Mouse (Mus musculus): ENCODE measurements at regions not wholly inside any gene's neighbourhood (a gene's known extent, or its start where the extent isn't known, plus 50 kb on each side); places are given as distances from the start of the nearest gene placed in this dataset.

DNA sequence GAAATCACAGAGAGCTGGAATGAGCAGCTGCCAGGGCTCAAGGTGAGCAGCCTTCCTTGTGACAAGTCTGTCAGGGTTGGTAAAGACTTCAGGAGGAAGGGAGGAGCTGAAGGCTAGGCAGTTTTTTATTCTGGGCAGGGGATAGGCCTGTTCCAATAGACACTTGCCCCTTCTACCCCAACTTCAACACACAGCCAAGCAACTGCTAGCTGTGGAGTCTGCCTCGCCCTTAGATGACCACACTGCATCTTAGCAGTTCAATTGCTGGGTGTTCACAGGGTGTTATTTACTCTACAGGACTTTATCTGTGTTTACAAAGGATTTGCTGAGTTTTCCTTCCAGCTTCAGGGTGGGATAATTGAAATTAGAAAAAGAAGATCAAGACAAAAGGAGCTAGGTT lies 128.2 kb upstream of the Marcks start:
- Histone ChIP-seq H3K27me3 (replicated peaks; ENCODE audit: control insufficient read depth, insufficient read depth, low read length) (no peaks in the 10 kb centered on the region), H3K4me1 (ENCODE audit: control insufficient read depth, insufficient read depth, low read depth, low read length) (no peaks in the 10 kb centered on the region), H3K4me3 (ENCODE audit: low read length) (no peak overlapping the region), H3K36me3 (ENCODE audit: control insufficient read depth, insufficient read depth, low read length) (no peaks in the 10 kb centered on the region), H3K9me3 (ENCODE audit: control insufficient read depth, low read length) (no peaks in the 10 kb centered on the region), H3K4me2 (ENCODE audit: low read length) (no peak overlapping the region), H3K9ac (ENCODE audit: low read depth, low read length) (no peak overlapping the region), H3K27ac (ENCODE audit: low read depth, low read length) (no peak overlapping the region)
- 58% methylated on average over 1 of the region's 1 CpGs for WGBS
- no peak for ATAC-seq

DNA sequence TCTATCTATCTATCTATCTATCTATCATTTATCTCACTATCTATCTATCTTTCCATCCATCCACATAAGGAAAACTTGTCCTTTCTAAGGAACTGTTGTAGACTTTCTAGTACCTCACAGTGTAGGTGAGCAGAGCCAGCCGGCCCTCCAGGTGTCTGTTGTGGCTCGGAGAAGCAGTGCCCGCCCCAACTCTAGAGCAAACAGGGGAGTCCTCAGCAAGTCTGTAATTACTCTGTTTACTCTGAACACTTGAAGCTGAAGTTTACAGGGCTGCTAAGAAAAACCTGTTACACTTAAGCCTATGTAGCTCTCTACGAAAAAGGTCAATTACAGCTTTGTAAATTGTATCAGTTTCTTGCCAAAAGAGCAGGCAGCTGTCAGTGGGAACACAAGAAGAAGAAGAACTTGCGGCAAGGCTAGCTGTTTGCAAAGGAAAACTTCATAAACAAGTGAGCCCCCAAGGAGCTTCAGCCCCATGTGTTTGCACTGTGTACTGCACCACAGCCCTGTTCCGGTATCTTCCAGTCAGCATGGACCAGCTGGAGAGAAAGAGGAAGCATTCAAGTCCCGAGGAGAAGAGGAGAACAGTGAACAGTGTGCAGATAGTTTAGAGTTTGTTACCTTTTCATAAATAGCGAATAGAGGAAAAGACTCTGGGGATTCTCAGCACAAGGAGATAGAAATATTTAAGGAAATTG lies 122.2 kb upstream of the Marcks start:
- no peak overlapping the region for H3K4me3 ChIP-seq (ENCODE audit: low read length)
- no peaks in the 10 kb centered on the region for H3K27me3 ChIP-seq (replicated peaks; ENCODE audit: control insufficient read depth, insufficient read depth, low read length)
- H3K4me2 ChIP-seq (ENCODE audit: low read length): no peak overlapping the region
- no peak overlapping the region for H3K9ac ChIP-seq (ENCODE audit: low read depth, low read length)
- no peaks in the 10 kb centered on the region for H3K9me3 ChIP-seq (ENCODE audit: control insufficient read depth, low read length)
- no peak for ATAC-seq
- H3K4me1 ChIP-seq (ENCODE audit: control insufficient read depth, insufficient read depth, low read depth, low read length): no peaks in the 10 kb centered on the region
- no peaks in the 10 kb centered on the region for H3K36me3 ChIP-seq (ENCODE audit: control insufficient read depth, insufficient read depth, low read length)
- no peak overlapping the region for H3K27ac ChIP-seq (ENCODE audit: low read depth, low read length)
- 85% methylated on average over 8 of the region's 8 CpGs for WGBS

DNA sequence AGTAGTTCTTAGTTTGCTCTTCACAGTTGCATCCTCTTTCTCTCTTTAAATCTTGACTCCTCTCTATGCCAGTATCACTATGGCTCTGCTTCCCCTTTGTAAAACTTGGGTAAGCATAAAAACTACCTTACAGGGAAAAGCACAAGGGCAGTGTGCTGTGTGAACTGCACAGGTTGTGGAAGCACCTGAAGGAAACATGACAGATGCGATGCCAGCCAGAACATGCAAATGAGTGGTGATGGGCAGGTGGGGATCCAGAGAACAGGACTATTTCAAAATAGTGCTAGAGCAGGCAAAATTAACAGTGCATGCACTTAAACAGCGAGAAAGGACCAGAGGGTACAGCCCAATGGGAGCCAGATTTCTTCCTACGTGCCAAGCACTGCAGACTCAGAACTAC lies 120.5 kb upstream of the Marcks start:
- Histone ChIP-seq H3K4me2 (ENCODE audit: low read length) (no peak overlapping the region), H3K4me3 (ENCODE audit: low read length) (no peak overlapping the region), H3K27me3 (replicated peaks; ENCODE audit: control insufficient read depth, insufficient read depth, low read length) (no peaks in the 10 kb centered on the region), H3K9me3 (ENCODE audit: control insufficient read depth, low read length) (no peaks in the 10 kb centered on the region), H3K27ac (ENCODE audit: low read depth, low read length) (no peak overlapping the region), H3K9ac (ENCODE audit: low read depth, low read length) (no peak overlapping the region), H3K4me1 (ENCODE audit: control insufficient read depth, insufficient read depth, low read depth, low read length) (no peaks in the 10 kb centered on the region), H3K36me3 (ENCODE audit: control insufficient read depth, insufficient read depth, low read length) (no peaks in the 10 kb centered on the region)
- ATAC-seq: no peak
- WGBS: 83% methylated on average over 3 of the region's 3 CpGs

DNA sequence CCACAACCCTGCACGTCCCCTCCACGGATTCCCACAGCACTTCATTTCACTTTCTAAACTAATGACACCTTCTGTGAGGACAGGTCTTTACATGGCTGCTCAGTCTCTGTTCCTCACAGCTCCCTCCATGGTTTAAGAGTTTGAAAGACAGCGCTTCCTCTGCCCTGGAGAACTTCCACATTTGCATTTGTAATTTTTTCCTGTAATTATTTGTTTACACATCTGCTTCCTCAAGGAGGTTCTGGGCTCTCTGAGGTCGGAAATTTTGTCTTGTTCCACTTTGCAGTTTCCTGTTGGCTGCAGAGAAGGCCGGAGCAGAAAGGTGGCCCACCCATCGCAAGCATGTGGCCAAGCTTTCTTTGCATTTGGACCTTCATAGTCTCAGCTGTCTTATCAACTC lies 118.8 kb upstream of the Marcks start:
- H3K4me1 ChIP-seq (ENCODE audit: control insufficient read depth, insufficient read depth, low read depth, low read length): no peaks in the 10 kb centered on the region
- ATAC-seq: no peak

DNA sequence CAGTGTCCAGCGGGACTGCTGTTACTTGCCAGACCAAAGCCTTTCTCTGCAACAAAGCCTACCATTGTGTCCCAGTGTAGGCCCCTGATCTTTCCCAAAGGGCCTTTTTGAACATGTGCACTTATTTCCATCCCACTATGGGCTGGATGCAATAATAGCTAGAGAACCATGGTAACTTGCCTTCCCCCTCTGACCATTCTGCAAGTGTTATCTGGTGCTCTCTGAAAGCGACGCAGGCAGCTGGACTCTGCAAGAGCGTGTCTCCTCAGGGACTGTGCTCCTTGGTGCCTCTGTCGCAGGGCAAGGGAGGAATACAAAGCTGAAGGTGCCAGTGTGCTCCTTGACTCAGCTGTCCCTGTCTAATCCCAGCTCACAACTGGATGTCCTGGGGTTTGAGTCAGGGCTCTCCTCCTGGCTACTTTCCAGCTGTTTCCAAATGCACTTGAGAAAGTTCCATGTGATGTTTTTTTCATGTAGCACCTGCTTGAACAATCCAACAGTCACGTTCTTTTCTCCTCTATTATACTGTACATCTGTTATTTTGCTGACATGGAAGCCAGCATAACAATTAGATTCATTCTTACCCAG lies 112.3 kb upstream of the Marcks start:
- Histone ChIP-seq H3K36me3 (ENCODE audit: control insufficient read depth, insufficient read depth, low read length) (no peaks in the 10 kb centered on the region), H3K9me3 (ENCODE audit: control insufficient read depth, low read length) (no peaks in the 10 kb centered on the region), H3K27me3 (replicated peaks; ENCODE audit: control insufficient read depth, insufficient read depth, low read length) (no peaks in the 10 kb centered on the region), H3K4me2 (ENCODE audit: low read length) (no peak overlapping the region), H3K27ac (ENCODE audit: low read depth, low read length) (peak overlapping the region; percentile 67), H3K9ac (ENCODE audit: low read depth, low read length) (no peak overlapping the region), H3K4me1 (ENCODE audit: control insufficient read depth, insufficient read depth, low read depth, low read length) (peaks cover 6% of the 10 kb centered on the region; the same call in 1 of the 2 replicates), H3K4me3 (ENCODE audit: low read length) (no peak overlapping the region)
- peak; percentile 79 for ATAC-seq
- 36% methylated on average over 6 of the region's 6 CpGs for WGBS

More for the DNA sequence above, 118.8 kb upstream of the Marcks start:
- no peak overlapping the region for H3K4me3 ChIP-seq (ENCODE audit: low read length)
- H3K36me3 ChIP-seq (ENCODE audit: control insufficient read depth, insufficient read depth, low read length): no peaks in the 10 kb centered on the region
- no peaks in the 10 kb centered on the region for H3K9me3 ChIP-seq (ENCODE audit: control insufficient read depth, low read length)
- H3K27me3 ChIP-seq (replicated peaks; ENCODE audit: control insufficient read depth, insufficient read depth, low read length): no peaks in the 10 kb centered on the region
- WGBS: 79% methylated on average over 6 of the region's 6 CpGs
- H3K27ac ChIP-seq (ENCODE audit: low read depth, low read length): no peak overlapping the region
- H3K9ac ChIP-seq (ENCODE audit: low read depth, low read length): no peak overlapping the region
- no peak overlapping the region for H3K4me2 ChIP-seq (ENCODE audit: low read length)

DNA sequence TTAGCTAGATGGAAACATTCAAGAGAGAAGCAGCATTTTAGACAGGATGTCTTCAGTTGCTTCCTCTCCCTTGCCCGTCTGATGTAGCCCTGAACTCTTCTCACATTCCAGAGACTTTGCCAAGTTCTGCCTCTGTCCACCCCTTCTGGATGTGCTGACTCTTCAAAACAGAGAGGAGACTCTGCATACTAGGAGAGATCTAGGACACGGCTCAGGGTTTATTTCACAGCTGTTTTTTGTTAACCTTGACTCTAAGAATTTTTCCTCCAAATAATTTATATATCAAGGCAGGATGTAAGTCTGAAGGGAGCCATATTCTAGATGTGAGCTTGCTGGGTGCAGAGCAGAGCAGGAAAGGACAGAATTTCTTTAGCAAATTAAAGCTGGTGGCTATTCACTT lies 111.4 kb upstream of the Marcks start:
- Histone ChIP-seq H3K27ac (ENCODE audit: low read depth, low read length) (no peak overlapping the region), H3K9ac (ENCODE audit: low read depth, low read length) (no peak overlapping the region), H3K9me3 (ENCODE audit: control insufficient read depth, low read length) (no peaks in the 10 kb centered on the region), H3K27me3 (replicated peaks; ENCODE audit: control insufficient read depth, insufficient read depth, low read length) (no peaks in the 10 kb centered on the region), H3K36me3 (ENCODE audit: control insufficient read depth, insufficient read depth, low read length) (no peaks in the 10 kb centered on the region), H3K4me1 (ENCODE audit: control insufficient read depth, insufficient read depth, low read depth, low read length) (peaks cover 6% of the 10 kb centered on the region; the same call in 1 of the 2 replicates), H3K4me2 (ENCODE audit: low read length) (no peak overlapping the region), H3K4me3 (ENCODE audit: low read length) (no peak overlapping the region)
- 66% methylated on average over 2 of the region's 2 CpGs for WGBS
- no peak for ATAC-seq

DNA sequence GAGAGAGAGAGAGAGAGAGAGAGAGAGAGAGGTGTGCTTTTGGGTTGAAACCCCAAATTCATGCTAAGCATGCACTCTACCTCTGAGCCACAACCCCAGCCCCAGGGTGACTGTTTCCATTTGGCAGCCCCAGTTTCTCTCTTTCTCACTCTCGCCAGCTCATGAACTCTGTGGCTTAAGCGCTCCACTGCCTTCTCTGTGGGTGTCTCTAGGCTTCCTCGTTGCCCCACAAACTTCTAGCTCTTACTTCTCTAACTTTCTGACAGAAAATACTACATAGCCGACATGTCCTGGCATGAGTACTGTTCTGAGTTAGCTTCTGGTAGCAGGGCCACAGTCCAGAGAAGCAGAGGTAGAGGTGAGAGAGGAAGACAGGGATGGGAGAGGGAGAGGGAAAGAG lies 110.8 kb upstream of the Marcks start:
- H3K36me3 ChIP-seq (ENCODE audit: control insufficient read depth, insufficient read depth, low read length): no peaks in the 10 kb centered on the region
- ATAC-seq: no peak
- H3K9ac ChIP-seq (ENCODE audit: low read depth, low read length): no peak overlapping the region
- no peaks in the 10 kb centered on the region for H3K9me3 ChIP-seq (ENCODE audit: control insufficient read depth, low read length)
- peaks cover 6% of the 10 kb centered on the region; the same call in 1 of the 2 replicates for H3K4me1 ChIP-seq (ENCODE audit: control insufficient read depth, insufficient read depth, low read depth, low read length)
- H3K4me3 ChIP-seq (ENCODE audit: low read length): no peak overlapping the region
- no peaks in the 10 kb centered on the region for H3K27me3 ChIP-seq (replicated peaks; ENCODE audit: control insufficient read depth, insufficient read depth, low read length)
- H3K4me2 ChIP-seq (ENCODE audit: low read length): no peak overlapping the region
- H3K27ac ChIP-seq (ENCODE audit: low read depth, low read length): no peak overlapping the region
- 74% methylated on average over 4 of the region's 4 CpGs for WGBS

DNA sequence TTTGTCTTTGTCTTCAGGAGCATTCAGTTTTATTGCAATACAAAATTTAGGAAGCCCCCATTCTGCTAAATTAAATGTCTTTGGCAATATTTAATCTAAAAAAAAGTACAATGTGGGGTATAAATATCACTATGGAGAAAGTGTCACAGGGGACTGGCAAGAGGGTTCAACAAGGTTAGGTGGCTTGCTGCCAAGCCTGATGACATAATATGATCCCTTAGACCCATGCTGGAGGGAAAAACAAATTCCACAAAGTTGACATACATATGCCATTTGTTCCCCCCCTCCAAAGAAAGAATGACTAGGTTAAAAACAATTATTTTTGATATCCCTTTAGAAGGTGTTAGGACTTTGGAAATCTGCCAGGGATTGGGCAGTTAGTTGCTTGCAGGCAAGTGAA lies 108.4 kb upstream of the Marcks start:
- H3K27ac ChIP-seq (ENCODE audit: low read depth, low read length): no peak overlapping the region
- H3K4me3 ChIP-seq (ENCODE audit: low read length): no peak overlapping the region
- H3K9ac ChIP-seq (ENCODE audit: low read depth, low read length): no peak overlapping the region
- H3K9me3 ChIP-seq (ENCODE audit: control insufficient read depth, low read length): no peaks in the 10 kb centered on the region
- no peak overlapping the region for H3K4me2 ChIP-seq (ENCODE audit: low read length)
- peaks cover 6% of the 10 kb centered on the region; the same call in 1 of the 2 replicates for H3K4me1 ChIP-seq (ENCODE audit: control insufficient read depth, insufficient read depth, low read depth, low read length)
- no peak for ATAC-seq
- no peaks in the 10 kb centered on the region for H3K27me3 ChIP-seq (replicated peaks; ENCODE audit: control insufficient read depth, insufficient read depth, low read length)
- no peaks in the 10 kb centered on the region for H3K36me3 ChIP-seq (ENCODE audit: control insufficient read depth, insufficient read depth, low read length)

DNA sequence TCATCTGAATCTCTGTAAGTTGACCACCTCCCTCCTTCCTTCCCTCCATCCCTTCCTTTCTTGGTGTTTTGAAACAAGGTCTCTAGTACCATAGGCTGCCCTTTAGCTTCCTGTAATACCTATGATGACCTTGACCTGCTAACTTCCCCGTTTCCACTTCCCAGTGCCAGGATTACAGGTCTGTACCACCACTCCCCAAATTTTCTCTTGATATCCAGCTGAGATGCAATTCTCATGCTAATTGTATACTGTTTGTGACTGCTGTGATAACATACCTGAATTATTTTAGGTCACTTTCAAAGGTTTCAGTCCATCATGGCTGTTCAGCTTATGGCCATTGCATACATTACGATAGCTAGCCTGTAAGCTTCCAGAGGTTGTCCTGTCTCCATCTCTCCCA lies 104.4 kb upstream of the Marcks start:
- H3K27me3 ChIP-seq (replicated peaks; ENCODE audit: control insufficient read depth, insufficient read depth, low read length): no peaks in the 10 kb centered on the region
- no peak for ATAC-seq
- WGBS: 93% methylated on average over 2 of the region's 2 CpGs
- H3K27ac ChIP-seq (ENCODE audit: low read depth, low read length): no peak overlapping the region
- no peaks in the 10 kb centered on the region for H3K9me3 ChIP-seq (ENCODE audit: control insufficient read depth, low read length)
- no peak overlapping the region for H3K4me3 ChIP-seq (ENCODE audit: low read length)
- no peaks in the 10 kb centered on the region for H3K36me3 ChIP-seq (ENCODE audit: control insufficient read depth, insufficient read depth, low read length)
- H3K4me2 ChIP-seq (ENCODE audit: low read length): no peak overlapping the region
- H3K9ac ChIP-seq (ENCODE audit: low read depth, low read length): no peak overlapping the region
- no peaks in the 10 kb centered on the region for H3K4me1 ChIP-seq (ENCODE audit: control insufficient read depth, insufficient read depth, low read depth, low read length)
